Mouse (Mus musculus): ENCODE data around the gene Serpinb1a. TPM values are rescaled to one million over a fixed set of nuclear protein-coding genes. Genes with fewer than 3 reads are reported as not detected.
"Not testable (repeated sequence)": the region's sequence is repeated elsewhere in the genome, so short reads cannot be mapped to it uniquely, and the experiment has no call there.

Serpinb1a gene
- polyA plus RNA-seq (2016; fragmentation: Nextera tagmentation; extraction: Ambion mirVana), result 0.82 and 1.1 TPM in 2 replicates

DNA sequence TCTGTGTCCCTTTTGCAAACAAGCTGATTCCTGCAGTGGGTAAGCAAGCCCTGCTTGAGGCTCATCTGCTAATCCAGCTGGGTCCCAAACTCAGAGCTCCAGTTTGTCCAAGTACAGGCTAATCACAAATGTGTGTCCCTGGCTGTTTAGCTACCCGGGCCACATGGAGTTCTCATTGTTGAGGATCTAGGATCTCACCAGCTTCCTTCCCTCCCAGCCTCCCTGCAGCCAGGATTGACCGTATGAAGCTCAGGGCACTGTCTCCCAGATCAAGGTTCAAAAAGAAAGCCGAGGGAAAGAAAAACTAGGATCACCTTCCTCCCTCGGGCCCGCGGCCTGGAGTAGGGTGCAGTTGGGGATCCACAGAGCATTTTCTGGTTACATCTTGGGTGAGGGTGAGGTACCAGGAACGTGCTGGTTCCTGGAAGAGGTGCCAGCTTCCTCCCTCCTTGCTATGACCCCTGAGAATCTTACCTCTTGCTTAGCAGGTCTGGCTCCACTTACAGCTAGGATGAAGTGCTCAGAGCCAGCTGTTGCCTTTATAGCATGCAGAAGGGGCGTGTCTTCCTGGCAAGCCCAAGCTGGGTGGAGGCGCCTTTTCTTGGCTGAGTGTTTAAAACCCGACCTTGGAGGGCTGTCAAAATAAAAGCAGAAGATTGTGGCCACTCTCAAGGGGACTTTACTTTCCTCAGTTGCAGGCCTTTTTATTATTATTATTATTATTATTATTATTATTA lies at the start of gene Serpinb1a:
Gene Serpinb1a (minus strand): TSS at position 518 of the 737 bp plus-strand sequence.
- no peak within 1 kb of the TSS for H3K4me3 ChIP-seq

GRCm38 (mm10) chr13:32900639-32901038 lies 49.7 kb upstream of the Serpinb1a start:
- no peak overlapping the region for H3K27ac ChIP-seq
- H3K9me3 ChIP-seq (replicated peaks), result no peaks in the 10 kb centered on the region
- H3K36me3 ChIP-seq, result no peaks in the 10 kb centered on the region
- no peak overlapping the region for H3K4me2 ChIP-seq (replicated peaks)
- WGBS, result 30% methylated on average over 2 of the region's 2 CpGs
- H3K9ac ChIP-seq, result no peak overlapping the region
- no peak overlapping the region for H3K4me3 ChIP-seq
- H3K27me3 ChIP-seq, result no peaks in the 10 kb centered on the region
- ATAC-seq (ENCODE audit: low FRiP score), result no peak; the same call in 1 of the 2 replicates
- H3K4me1 ChIP-seq, result no peaks in the 10 kb centered on the region

More for the DNA sequence above, at the start of gene Serpinb1a:
- no peak within 1 kb of the TSS for H3K4me2 ChIP-seq (replicated peaks)
- H3K27me3 ChIP-seq, result no peaks in the 10 kb centered on the region
- no peaks in the 10 kb centered on the region for H3K36me3 ChIP-seq
- H3K27ac ChIP-seq, result no peak within 1 kb of the TSS
- H3K9ac ChIP-seq, result no peak within 1 kb of the TSS
- WGBS, result 65% methylated on average over 10 of the region's 10 CpGs
- no peaks in the 10 kb centered on the region for H3K9me3 ChIP-seq (replicated peaks)
- no peak for ATAC-seq (ENCODE audit: low FRiP score)
- H3K4me1 ChIP-seq, result no peaks in the 10 kb centered on the region

DNA sequence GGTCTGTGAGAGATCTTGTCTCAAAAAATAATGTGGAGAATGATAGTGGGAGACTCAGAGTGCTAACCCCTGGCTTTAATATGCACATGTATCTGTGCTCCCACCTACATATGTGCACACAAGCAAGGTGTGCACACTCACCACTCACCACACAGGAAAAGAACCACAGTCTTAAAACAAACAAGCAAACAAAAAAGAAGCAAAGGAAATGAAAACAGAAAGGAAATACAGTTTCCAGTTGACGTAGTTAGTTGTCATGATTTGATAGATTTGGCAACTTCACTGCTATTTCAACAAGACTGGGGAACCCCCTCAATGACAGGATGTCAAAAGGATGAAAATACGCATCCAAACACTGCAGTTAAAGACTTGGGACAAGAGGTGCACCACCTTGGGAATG lies 48.1 kb upstream of the Serpinb1a start:
- 100% methylated on average over 2 of the region's 2 CpGs for WGBS
- not testable (repeated sequence) for H3K4me1 ChIP-seq; H3K27ac ChIP-seq; H3K27me3 ChIP-seq; H3K4me3 ChIP-seq; H3K9ac ChIP-seq; ATAC-seq (ENCODE audit: low FRiP score); H3K4me2 ChIP-seq (replicated peaks); H3K9me3 ChIP-seq (replicated peaks); H3K36me3 ChIP-seq

DNA sequence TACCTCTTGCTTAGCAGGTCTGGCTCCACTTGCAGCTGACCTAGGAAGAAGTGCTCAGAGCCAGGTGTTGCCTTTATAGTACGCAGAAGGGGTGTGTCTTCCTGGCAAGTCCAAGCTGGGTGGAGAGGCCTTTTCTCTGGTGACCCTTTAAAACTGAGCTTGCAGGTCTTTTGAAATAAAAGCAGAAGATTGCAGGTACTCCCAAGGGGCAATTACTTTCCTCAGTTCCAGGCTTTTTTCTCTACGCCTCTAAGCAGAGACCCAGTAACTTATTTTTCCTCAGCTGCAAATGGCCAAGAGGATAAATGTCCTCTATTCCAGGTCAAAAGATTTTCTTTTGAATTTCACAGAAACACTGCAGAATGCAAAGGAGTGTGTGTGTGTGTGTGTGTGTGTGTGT lies 47.1 kb upstream of the Serpinb1a start, which contains the start of gene Serpinb1c:
Gene Serpinb1c (minus strand): TSS at position 101 of the 400 bp plus-strand sequence.
- no peak for ATAC-seq (ENCODE audit: low FRiP score)
- WGBS, result 89% methylated on average over 2 of the region's 2 CpGs
- no peak within 1 kb of the TSS for H3K27ac ChIP-seq
- no peak within 1 kb of the TSS for H3K9ac ChIP-seq
- no peaks in the 10 kb centered on the region for H3K9me3 ChIP-seq (replicated peaks)
- no peak within 1 kb of the TSS for H3K4me3 ChIP-seq
- no peak within 1 kb of the TSS for H3K4me2 ChIP-seq (replicated peaks)
- no peaks in the 10 kb centered on the region for H3K36me3 ChIP-seq
- no peaks in the 10 kb centered on the region for H3K4me1 ChIP-seq
- H3K27me3 ChIP-seq, result no peaks in the 10 kb centered on the region

- WGBS, result 81% methylated on average over 4 of the region's 4 CpGs
- Histone ChIP-seq H3K4me2 (replicated peaks) (no peak overlapping the region), H3K4me1 (no peaks in the 10 kb centered on the region), H3K9me3 (replicated peaks) (no peaks in the 10 kb centered on the region), H3K27me3 (no peaks in the 10 kb centered on the region), H3K9ac (no peak overlapping the region), H3K27ac (no peak overlapping the region), H3K36me3 (no peaks in the 10 kb centered on the region), H3K4me3 (no peak overlapping the region)
- no peak for ATAC-seq (ENCODE audit: low FRiP score)
Observed at GRCm38 (mm10) chr13:32896931-32897330, 45.9 kb upstream of the Serpinb1a start.

GRCm38 (mm10) chr13:32884755-32885154 lies 33.8 kb upstream of the Serpinb1a start:
- no peaks in the 10 kb centered on the region for H3K9me3 ChIP-seq (replicated peaks)
- H3K9ac ChIP-seq, result no peak overlapping the region
- no peaks in the 10 kb centered on the region for H3K27me3 ChIP-seq
- H3K36me3 ChIP-seq, result no peaks in the 10 kb centered on the region
- H3K4me3 ChIP-seq, result no peak overlapping the region
- no peak for ATAC-seq (ENCODE audit: low FRiP score)
- H3K27ac ChIP-seq, result no peak overlapping the region
- H3K4me2 ChIP-seq (replicated peaks), result no peak overlapping the region
- no peaks in the 10 kb centered on the region for H3K4me1 ChIP-seq

DNA sequence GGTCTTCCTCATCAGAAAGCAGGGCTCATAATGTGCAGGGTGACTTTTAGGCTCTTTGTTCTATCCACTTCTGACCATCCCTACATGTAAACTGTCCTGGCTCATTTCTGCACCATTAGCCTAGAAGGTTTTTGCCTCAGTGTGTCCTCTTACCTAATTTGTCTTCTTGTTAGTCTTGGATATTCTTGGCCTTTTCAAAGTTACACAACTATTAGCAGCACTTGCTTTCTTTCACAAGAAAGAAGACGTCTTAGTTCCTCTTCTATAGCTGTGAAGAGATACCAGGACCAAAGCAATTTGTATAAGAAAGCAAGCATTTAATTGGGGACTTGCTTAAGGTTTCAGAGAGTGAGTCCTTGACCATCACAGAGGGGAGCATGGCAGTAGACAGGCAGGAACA lies 22.9 kb upstream of the Serpinb1a start:
- no peaks in the 10 kb centered on the region for H3K4me1 ChIP-seq
- no peaks in the 10 kb centered on the region for H3K27me3 ChIP-seq
- H3K36me3 ChIP-seq, result no peaks in the 10 kb centered on the region
- no peak overlapping the region for H3K27ac ChIP-seq
- H3K4me3 ChIP-seq, result no peak overlapping the region
- WGBS, result 76% methylated on average over 1 of the region's 1 CpGs
- ATAC-seq (ENCODE audit: low FRiP score), result no peak
- H3K9ac ChIP-seq, result no peak overlapping the region
- H3K9me3 ChIP-seq (replicated peaks), result no peaks in the 10 kb centered on the region
- no peak overlapping the region for H3K4me2 ChIP-seq (replicated peaks)

DNA sequence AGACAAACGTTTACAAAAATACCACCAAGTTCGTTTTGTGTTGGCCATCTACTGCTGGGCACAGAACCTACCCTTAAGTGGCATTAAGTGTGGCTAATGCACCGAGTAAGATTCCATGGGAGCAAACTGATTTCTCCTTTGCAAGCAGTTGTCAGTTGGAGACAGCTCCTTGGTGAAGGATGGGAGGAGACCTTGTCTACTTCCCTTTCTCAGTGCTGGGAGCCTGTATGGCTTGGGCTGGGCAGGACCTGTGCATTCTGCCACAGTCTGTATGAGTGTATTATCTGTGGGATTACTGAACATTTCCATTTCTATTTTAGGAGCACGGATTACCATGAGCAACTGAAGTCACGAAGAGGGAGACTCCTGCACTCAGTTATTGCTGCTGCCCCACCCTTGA lies 17.9 kb upstream of the Serpinb1a start:
- H3K4me3 ChIP-seq, result no peak overlapping the region
- no peak overlapping the region for H3K4me2 ChIP-seq (replicated peaks)
- no peak overlapping the region for H3K9ac ChIP-seq
- WGBS, result 82% methylated on average over 5 of the region's 5 CpGs
- H3K4me1 ChIP-seq, result no peaks in the 10 kb centered on the region
- H3K27me3 ChIP-seq, result no peaks in the 10 kb centered on the region
- ATAC-seq (ENCODE audit: low FRiP score), result no peak
- H3K9me3 ChIP-seq (replicated peaks), result no peaks in the 10 kb centered on the region
- H3K36me3 ChIP-seq, result no peaks in the 10 kb centered on the region
- no peak overlapping the region for H3K27ac ChIP-seq

DNA sequence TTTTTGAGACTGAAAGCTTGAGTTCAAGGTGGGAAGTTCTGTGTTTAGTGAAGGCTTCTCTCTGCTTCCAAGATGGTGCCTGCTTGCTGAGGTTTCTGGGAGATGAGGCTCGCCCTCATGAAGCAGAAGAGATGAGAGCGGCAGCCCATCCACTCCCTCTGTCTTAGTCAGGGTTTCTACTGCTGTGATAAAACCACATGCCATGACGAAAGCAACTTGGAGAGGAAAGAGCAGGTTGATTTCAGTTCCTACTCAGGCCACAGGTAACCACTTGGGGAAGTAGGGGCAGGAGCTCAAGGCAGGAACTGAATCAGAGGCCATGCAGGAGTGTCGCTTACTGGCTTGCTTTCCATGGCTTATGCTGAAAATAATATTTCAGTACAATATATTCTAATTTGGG lies 17.2 kb upstream of the Serpinb1a start:
- H3K9ac ChIP-seq; H3K27ac ChIP-seq; H3K4me1 ChIP-seq; H3K4me3 ChIP-seq; H3K27me3 ChIP-seq; H3K9me3 ChIP-seq (replicated peaks); H3K36me3 ChIP-seq; ATAC-seq (ENCODE audit: low FRiP score); H3K4me2 ChIP-seq (replicated peaks): not testable (repeated sequence)
- 87% methylated on average over 4 of the region's 4 CpGs for WGBS

DNA sequence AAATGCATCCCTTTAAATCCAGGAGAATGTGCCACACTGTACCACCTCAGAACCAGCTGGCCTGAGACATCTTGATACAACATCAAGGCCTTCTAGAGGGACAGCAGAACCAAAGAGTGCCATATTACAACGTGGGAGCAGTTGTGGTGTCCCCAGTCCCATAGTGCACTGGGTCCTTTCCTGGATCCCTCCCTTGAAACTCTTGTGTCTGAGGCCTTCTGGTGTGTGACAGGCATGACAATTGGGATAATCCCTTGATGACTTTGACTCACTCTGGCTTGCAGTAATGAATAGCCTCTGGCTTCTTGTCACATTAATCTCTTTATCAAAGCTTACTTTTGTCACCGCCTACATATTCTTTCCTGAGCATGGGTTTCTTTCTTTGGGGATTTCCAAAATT lies 16.0 kb upstream of the Serpinb1a start:
- no peak for ATAC-seq (ENCODE audit: low FRiP score)
- WGBS, result 59% methylated on average over 2 of the region's 2 CpGs
- Histone ChIP-seq H3K36me3 (no peaks in the 10 kb centered on the region), H3K4me3 (no peak overlapping the region), H3K9me3 (replicated peaks) (no peaks in the 10 kb centered on the region), H3K4me2 (replicated peaks) (no peak overlapping the region), H3K9ac (no peak overlapping the region), H3K27me3 (0 out of 2 replicates have a peak, but pooled peaks cover 3% of the 10 kb centered on the region), H3K4me1 (no peaks in the 10 kb centered on the region), H3K27ac (no peak overlapping the region)

- peak; percentile 73 for ATAC-seq (ENCODE audit: low FRiP score)
Observed at GRCm38 (mm10) chr13:32866484-32866883, 15.5 kb upstream of the Serpinb1a start.

GRCm38 (mm10) chr13:32865591-32865990 lies 14.6 kb upstream of the Serpinb1a start:
- H3K27ac ChIP-seq, result no peak overlapping the region
- no peak overlapping the region for H3K4me3 ChIP-seq
- 0 out of 2 replicates have a peak, but pooled peaks cover 3% of the 10 kb centered on the region for H3K27me3 ChIP-seq
- WGBS, result 66% methylated on average over 2 of the region's 2 CpGs
- H3K9me3 ChIP-seq (replicated peaks), result no peaks in the 10 kb centered on the region
- no peaks in the 10 kb centered on the region for H3K36me3 ChIP-seq
- no peak overlapping the region for H3K9ac ChIP-seq
- H3K4me2 ChIP-seq (replicated peaks), result no peak overlapping the region
- ATAC-seq (ENCODE audit: low FRiP score), result no peak
- no peaks in the 10 kb centered on the region for H3K4me1 ChIP-seq

More at GRCm38 (mm10) chr13:32866484-32866883, 15.5 kb upstream of the Serpinb1a start:
- WGBS, result 6% methylated on average over 9 of the region's 9 CpGs
- Histone ChIP-seq H3K4me1 (no peaks in the 10 kb centered on the region), H3K27me3 (0 out of 2 replicates have a peak, but pooled peaks cover 3% of the 10 kb centered on the region), H3K4me3 (no peak overlapping the region), H3K27ac (no peak overlapping the region), H3K36me3 (no peaks in the 10 kb centered on the region), H3K4me2 (replicated peaks) (no peak overlapping the region), H3K9me3 (replicated peaks) (no peaks in the 10 kb centered on the region), H3K9ac (no peak overlapping the region)

GRCm38 (mm10) chr13:32864529-32864928 lies 13.5 kb upstream of the Serpinb1a start:
- not testable (repeated sequence) for ATAC-seq (ENCODE audit: low FRiP score); H3K9ac ChIP-seq; H3K27ac ChIP-seq; H3K4me3 ChIP-seq; H3K4me1 ChIP-seq; H3K27me3 ChIP-seq; H3K36me3 ChIP-seq; H3K4me2 ChIP-seq (replicated peaks); H3K9me3 ChIP-seq (replicated peaks)
- WGBS, result 79% methylated on average over 3 of the region's 3 CpGs

Measured in hindbrain, embryonic 12.5 days (tissue).